Mouse (Mus musculus): ENCODE results near the gene Slc38a4. TPM values are rescaled to one million over a fixed set of nuclear protein-coding genes. Genes with fewer than 3 reads are reported as not detected.

The Slc38a4 gene
- polyA plus RNA-seq, 1 experiment: 0.01 TPM

DNA sequence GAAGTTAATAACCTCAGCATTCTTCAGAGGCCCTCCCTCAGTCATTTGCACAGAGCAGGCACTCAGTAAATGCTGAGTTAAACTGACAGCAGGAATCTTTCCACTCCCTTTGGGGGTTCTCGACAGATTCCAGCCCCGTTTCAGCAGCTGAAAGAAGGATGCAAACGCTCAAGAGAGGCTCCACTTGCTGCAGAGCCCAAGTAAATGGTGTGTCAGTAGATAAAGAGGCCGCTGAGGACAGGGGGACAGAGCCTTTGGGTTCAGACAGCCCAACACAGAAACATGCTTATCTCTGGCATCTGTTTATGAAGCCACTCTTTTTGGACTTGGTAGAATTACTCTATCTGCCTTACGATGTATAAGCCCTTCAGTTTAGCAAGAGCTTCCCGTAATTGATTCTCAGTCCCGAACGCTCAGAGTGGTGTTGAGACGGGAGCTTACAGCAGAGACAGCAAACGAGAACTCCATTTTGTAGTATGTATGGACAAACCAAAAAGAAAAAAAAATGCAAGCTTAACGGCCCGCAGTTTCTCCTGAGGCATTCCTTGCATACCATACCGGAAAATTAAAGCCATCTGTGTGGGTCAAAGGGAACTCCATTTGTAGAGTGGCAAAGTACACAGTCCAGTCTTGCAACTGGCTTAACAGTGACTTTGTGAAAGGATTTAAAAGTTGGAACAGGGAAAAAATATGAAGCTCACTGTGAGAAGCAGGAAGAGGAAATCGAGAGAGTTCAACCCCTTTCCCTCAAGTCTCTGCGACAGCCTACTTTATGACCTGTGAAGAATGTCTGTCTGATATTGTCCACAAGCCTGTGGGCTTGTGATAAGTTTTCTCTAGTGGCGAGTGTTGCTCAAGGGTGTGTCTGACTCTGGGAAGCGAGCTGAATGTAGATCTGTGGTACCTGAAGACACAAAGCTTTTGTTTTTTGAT lies 55.2 kb downstream of the Slc38a4 start:
- Histone ChIP-seq H3K27me3 (ENCODE audit: control insufficient read depth) (no peaks in the 10 kb centered on the region), H3K4me1 (ENCODE audit: control insufficient read depth) (peaks cover 11% of the 10 kb centered on the region), H3K36me3 (ENCODE audit: control insufficient read depth) (peaks cover 2% of the 10 kb centered on the region; the same call in 1 of the 2 replicates), H3K9me3 (ENCODE audit: control insufficient read depth, low read length) (no peaks in the 10 kb centered on the region), H3K4me3 (replicated peaks) (no peak overlapping the region)
- TF ChIP-seq TAL1 (IDR thresholded peaks at IDR 0.05; ENCODE audit: low read length) (no peak), GATA1 (IDR thresholded peaks at IDR 0.05; ENCODE audit: low read length) (no peak)

DNA sequence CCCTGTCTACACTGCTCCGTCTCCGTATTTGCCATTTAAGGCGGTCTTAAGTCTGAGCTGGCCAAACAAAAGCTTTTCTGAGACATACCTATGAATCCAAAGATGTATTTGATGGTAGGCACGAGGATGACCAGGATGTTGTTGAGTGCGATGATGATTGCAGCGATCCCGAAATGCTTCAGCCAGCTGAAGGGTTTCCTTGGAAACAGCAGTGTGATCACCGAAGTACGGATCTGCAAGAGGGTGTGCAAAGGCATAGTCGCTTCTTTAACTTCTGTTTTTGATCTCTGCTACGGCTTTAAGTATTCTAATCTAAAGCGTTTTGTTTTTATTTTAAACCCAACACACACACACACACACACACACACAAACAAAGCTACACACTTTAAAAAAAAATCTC lies 56.4 kb downstream of the Slc38a4 start:
- Histone ChIP-seq H3K4me1 (ENCODE audit: control insufficient read depth) (peaks cover 11% of the 10 kb centered on the region), H3K27me3 (ENCODE audit: control insufficient read depth) (no peaks in the 10 kb centered on the region), H3K9me3 (ENCODE audit: control insufficient read depth, low read length) (no peaks in the 10 kb centered on the region), H3K36me3 (ENCODE audit: control insufficient read depth) (peaks cover 2% of the 10 kb centered on the region; the same call in 1 of the 2 replicates), H3K4me3 (replicated peaks) (no peak overlapping the region)
- TF ChIP-seq GATA1 (IDR thresholded peaks at IDR 0.05; ENCODE audit: low read length) (no peak), TAL1 (IDR thresholded peaks at IDR 0.05; ENCODE audit: low read length) (no peak)

DNA sequence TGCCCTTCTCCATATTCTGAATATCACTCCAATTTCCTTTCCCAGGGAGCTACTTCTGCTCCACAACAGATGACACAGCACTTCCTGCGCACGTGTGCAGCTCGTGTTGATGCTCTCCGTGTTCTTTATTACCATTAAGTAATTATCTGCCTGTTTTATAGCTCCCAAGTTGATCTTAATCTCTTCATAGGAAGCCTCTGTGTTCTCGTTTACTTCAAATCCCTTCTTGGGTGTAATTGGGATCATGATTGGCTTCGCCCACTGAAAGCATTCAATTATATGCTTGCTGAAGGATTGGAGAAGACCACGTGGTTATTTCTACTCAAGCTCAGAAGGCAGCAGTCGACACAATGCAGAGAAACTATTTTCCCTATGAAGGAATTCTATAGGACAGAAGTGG lies 70.1 kb downstream of the Slc38a4 start:
- no peaks in the 10 kb centered on the region for H3K9me3 ChIP-seq (ENCODE audit: control insufficient read depth, low read length)
- H3K4me3 ChIP-seq (replicated peaks): no peak overlapping the region
- no peaks in the 10 kb centered on the region for H3K36me3 ChIP-seq (ENCODE audit: control insufficient read depth)
- no peaks in the 10 kb centered on the region for H3K27me3 ChIP-seq (ENCODE audit: control insufficient read depth)
- no peaks in the 10 kb centered on the region for H3K4me1 ChIP-seq (ENCODE audit: control insufficient read depth)
- TF ChIP-seq GATA1 (IDR thresholded peaks at IDR 0.05; ENCODE audit: low read length) (no peak), TAL1 (IDR thresholded peaks at IDR 0.05; ENCODE audit: low read length) (no peak)

DNA sequence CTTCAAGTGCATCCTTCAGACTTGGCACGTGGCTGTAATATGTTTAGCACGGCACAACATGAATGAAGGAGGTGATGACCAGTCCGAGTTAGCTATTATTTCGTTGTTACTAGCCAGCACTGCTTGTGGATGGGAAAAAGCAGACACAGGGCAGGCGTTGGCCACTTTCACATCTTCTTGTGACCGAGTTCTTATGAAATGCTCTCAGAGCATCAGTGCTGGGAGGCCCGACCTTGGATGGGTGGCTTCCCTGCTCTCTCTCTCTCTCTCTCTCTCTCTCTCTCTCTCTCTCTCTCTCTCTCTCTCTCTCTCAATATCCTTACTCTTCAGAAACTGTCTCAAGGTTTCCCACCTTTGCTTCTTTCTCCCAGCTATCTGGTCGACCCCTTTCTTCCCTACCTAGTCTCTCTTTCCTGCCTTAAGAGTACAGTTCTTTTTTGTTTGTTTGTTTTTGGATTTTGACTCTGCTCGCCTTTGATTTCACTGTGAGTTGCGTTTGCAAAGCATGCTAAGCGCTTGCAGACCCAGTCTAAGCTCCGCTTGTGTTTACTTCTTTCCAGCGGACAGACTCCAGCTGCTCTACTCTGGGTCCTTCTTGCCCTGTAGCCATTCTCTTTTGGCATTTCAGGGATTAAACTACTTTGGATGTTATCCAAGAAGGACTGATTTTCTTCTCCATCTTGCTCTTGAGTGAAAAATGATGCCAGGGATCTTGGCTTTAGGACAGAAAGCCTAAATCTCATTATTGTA lies 72.0 kb downstream of the Slc38a4 start:
- Histone ChIP-seq H3K36me3 (ENCODE audit: control insufficient read depth) (no peaks in the 10 kb centered on the region), H3K27me3 (ENCODE audit: control insufficient read depth) (no peaks in the 10 kb centered on the region), H3K4me3 (replicated peaks) (no peak overlapping the region), H3K4me1 (ENCODE audit: control insufficient read depth) (no peaks in the 10 kb centered on the region), H3K9me3 (ENCODE audit: control insufficient read depth, low read length) (no peaks in the 10 kb centered on the region)
- TF ChIP-seq TAL1 (IDR thresholded peaks at IDR 0.05; ENCODE audit: low read length) (no peak), GATA1 (IDR thresholded peaks at IDR 0.05; ENCODE audit: low read length) (no peak)

DNA sequence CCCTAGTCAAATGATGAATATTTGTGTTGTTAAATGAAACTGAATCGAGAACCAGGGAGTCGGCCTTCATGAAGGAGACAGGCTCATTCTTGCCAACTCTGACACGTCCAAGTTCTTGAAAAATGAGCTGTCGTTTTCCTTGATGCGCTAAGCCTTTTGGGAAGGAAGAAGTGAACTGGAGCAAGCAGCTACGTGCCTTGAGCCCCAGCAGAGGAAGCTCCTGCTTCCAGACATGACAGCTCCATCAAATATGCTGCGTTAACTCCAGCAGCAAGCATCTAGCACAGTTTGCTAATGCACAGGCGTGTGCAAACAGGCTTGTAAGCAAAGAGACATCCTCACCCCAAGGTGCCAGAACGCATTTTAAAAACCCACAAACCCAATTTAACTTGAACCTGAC lies 80.6 kb downstream of the Slc38a4 start:
- no peaks in the 10 kb centered on the region for H3K36me3 ChIP-seq (ENCODE audit: control insufficient read depth)
- TF ChIP-seq GATA1 (IDR thresholded peaks at IDR 0.05; ENCODE audit: low read length): no peak
- no peak for TF ChIP-seq TAL1 (IDR thresholded peaks at IDR 0.05; ENCODE audit: low read length)
- no peaks in the 10 kb centered on the region for H3K4me1 ChIP-seq (ENCODE audit: control insufficient read depth)
- no peak overlapping the region for H3K4me3 ChIP-seq (replicated peaks)
- H3K27me3 ChIP-seq (ENCODE audit: control insufficient read depth): no peaks in the 10 kb centered on the region
- no peaks in the 10 kb centered on the region for H3K9me3 ChIP-seq (ENCODE audit: control insufficient read depth, low read length)

DNA sequence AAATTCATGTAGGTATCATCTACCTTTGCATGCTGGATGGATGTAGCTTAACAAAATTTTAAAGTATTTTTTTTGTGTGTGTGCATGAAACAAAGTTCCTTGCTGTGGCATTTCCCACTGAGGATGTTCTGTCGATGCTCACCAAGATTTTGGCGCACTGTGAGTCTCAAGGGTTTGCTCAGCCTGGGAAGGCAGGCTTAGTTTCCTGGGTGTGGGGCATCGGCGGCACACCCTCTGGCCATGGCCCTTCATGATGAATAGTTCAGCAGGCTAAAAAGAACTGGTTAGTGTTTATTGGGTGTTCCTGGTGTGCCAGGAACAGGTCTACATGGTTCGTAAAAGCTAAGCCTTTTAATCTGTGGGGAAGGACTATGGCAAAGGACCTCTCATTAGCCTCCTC lies 81.6 kb downstream of the Slc38a4 start:
- no peak overlapping the region for H3K4me3 ChIP-seq (replicated peaks)
- no peaks in the 10 kb centered on the region for H3K27me3 ChIP-seq (ENCODE audit: control insufficient read depth)
- TF ChIP-seq TAL1 (IDR thresholded peaks at IDR 0.05; ENCODE audit: low read length) (no peak), GATA1 (IDR thresholded peaks at IDR 0.05; ENCODE audit: low read length) (no peak)
- no peaks in the 10 kb centered on the region for H3K4me1 ChIP-seq (ENCODE audit: control insufficient read depth)
- no peaks in the 10 kb centered on the region for H3K9me3 ChIP-seq (ENCODE audit: control insufficient read depth, low read length)
- no peaks in the 10 kb centered on the region for H3K36me3 ChIP-seq (ENCODE audit: control insufficient read depth)

DNA sequence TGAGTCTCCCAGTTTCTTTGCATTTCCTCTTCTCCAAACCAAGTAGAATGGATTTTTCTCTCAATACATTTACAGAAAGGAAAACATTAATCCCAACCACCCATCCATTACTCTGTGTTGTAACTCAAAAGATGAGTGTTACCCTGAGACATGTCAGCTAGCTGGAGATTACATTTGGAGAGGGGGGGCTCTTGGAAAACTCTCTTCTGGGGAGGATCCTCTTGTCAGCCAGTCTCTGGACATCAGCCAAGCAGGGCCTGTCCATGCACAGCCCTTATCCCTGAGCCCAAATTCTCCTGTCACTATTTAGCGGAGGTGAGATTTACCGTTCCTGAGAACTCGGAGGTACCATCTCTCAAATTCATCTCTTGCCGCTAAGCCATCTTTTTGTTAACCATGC lies 82.4 kb downstream of the Slc38a4 start:
- Histone ChIP-seq H3K4me1 (ENCODE audit: control insufficient read depth) (no peaks in the 10 kb centered on the region), H3K4me3 (replicated peaks) (no peak overlapping the region), H3K36me3 (ENCODE audit: control insufficient read depth) (no peaks in the 10 kb centered on the region), H3K27me3 (ENCODE audit: control insufficient read depth) (no peaks in the 10 kb centered on the region), H3K9me3 (ENCODE audit: control insufficient read depth, low read length) (no peaks in the 10 kb centered on the region)
- TF ChIP-seq TAL1 (IDR thresholded peaks at IDR 0.05; ENCODE audit: low read length) (no peak), GATA1 (IDR thresholded peaks at IDR 0.05; ENCODE audit: low read length) (no peak)

DNA sequence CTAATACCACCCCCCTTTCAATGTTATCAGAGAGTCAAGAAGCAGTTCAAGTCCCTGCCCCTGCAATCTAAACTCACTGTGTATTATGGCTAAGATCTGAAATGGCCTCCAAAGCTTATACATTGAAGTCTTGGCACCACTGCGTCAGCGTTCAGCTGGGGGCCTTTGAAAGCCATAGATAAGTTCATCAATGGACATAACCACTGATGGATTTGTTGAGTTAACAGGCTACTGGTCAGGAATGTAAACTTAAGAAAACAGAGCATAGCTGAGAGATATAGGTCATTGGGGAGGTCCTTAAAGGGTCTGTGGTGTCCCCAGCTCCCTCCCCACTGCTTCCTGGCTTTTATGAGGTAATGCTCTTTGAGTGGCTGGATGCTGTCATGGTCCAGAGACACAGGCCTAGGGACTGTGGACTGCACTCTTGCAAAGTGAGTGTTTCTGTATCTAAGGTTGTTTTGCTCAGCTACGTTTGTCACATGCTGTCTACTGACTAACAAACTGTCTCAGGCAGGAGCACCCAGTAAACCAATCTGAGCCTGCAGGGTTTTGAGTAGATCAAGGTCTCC lies 83.0 kb downstream of the Slc38a4 start:
- H3K4me1 ChIP-seq (ENCODE audit: control insufficient read depth): no peaks in the 10 kb centered on the region
- TF ChIP-seq GATA1 (IDR thresholded peaks at IDR 0.05; ENCODE audit: low read length) (no peak), TAL1 (IDR thresholded peaks at IDR 0.05; ENCODE audit: low read length) (no peak)
- H3K36me3 ChIP-seq (ENCODE audit: control insufficient read depth): no peaks in the 10 kb centered on the region
- H3K27me3 ChIP-seq (ENCODE audit: control insufficient read depth): no peaks in the 10 kb centered on the region
- H3K9me3 ChIP-seq (ENCODE audit: control insufficient read depth, low read length): no peaks in the 10 kb centered on the region
- H3K4me3 ChIP-seq (replicated peaks): no peak overlapping the region

DNA sequence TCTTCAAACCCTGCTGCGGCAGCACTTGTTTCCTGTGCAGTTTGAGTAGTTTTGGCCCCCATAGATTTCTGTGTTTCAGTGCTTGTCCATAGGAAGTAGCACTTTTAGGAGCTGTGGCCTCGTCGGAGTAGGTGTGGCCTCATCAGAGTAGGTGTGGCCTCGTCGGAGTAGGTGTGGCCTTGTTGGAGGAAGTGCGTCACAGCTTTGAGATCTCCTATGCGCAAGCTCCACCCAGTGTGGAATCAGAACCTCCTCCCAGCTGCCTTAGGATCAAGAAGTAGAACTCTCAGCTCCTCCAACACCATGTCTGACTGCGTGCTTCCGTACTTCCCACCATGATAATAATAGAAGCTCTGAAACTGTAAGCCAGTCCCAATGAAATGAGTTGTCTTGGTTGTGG lies 83.8 kb downstream of the Slc38a4 start:
- Histone ChIP-seq H3K4me3 (replicated peaks) (no peak overlapping the region), H3K9me3 (ENCODE audit: control insufficient read depth, low read length) (no peaks in the 10 kb centered on the region), H3K27me3 (ENCODE audit: control insufficient read depth) (no peaks in the 10 kb centered on the region), H3K4me1 (ENCODE audit: control insufficient read depth) (no peaks in the 10 kb centered on the region), H3K36me3 (ENCODE audit: control insufficient read depth) (no peaks in the 10 kb centered on the region)
- TF ChIP-seq GATA1 (IDR thresholded peaks at IDR 0.05; ENCODE audit: low read length) (no peak), TAL1 (IDR thresholded peaks at IDR 0.05; ENCODE audit: low read length) (no peak)
